Mouse (Mus musculus) MEL (cell line): ENCODE results near the gene 1190005I06Rik. TPM values are rescaled to one million over a fixed set of nuclear protein-coding genes. Genes with fewer than 3 reads are reported as not detected.
A peak's percentile ranks its signal among the peaks of the same experiment; 100 is the strongest.

Experiments used
- DNase-seq: peaks from one replicate; pipeline ENCODE4 v3.0.0; 2011; ENCODE audit warnings: low read depth, low spot score
- H3K27ac ChIP-seq: 2 replicates; pipeline ENCODE4 v1.5.1; 2012; ENCODE audit warnings: low read depth, mild to moderate bottlenecking, control low read depth, low read length, moderate library complexity; ENCODE audit not compliant: control insufficient read depth
- H3K27me3 ChIP-seq, 2 experiments: fragments of 150-350 bp in 1 of 2; sonication (generic) in 1 of 2; 2 replicates each; pipeline ENCODE4 v1.6.1; 2012; ENCODE audit warnings: low read length in 2 of 2, mild to moderate bottlenecking in 2 of 2, improper control_type of control experiment in 1 of 2, moderate library complexity in 1 of 2; ENCODE audit not compliant: insufficient read depth in 2 of 2, control insufficient read depth in 1 of 2
- H3K36me3 ChIP-seq, 2 experiments: 2 replicates each; pipeline ENCODE4 v1.6.1; 2012 to 2014; ENCODE audit warnings: low read length in 2 of 2, improper control_type of control experiment in 1 of 2, inconsistent platforms in 1 of 2, mild to moderate bottlenecking in 1 of 2; ENCODE audit not compliant: insufficient read depth in 2 of 2, control insufficient read depth in 1 of 2
- H3K4me1 ChIP-seq, 2 experiments: fragments of 150-350 bp in 1 of 2; sonication (generic) in 1 of 2; 2 replicates each; pipeline ENCODE4 v1.6.1; 2012; ENCODE audit warnings: low read length in 2 of 2, improper control_type of control experiment in 1 of 2, mild to moderate bottlenecking in 1 of 2; ENCODE audit not compliant: insufficient read depth in 2 of 2, control insufficient read depth in 1 of 2
- H3K4me3 ChIP-seq, 2 experiments: fragments of 150-350 bp in 1 of 2; sonication (generic) in 1 of 2; 2 replicates each; pipeline ENCODE4 v1.5.1; 2012; ENCODE audit warnings: low read depth in 2 of 2, low read length in 2 of 2, mild to moderate bottlenecking in 2 of 2, moderate library complexity in 2 of 2, control low read depth in 1 of 2, improper control_type of control experiment in 1 of 2; ENCODE audit not compliant: control insufficient read depth in 1 of 2, insufficient read depth in 1 of 2
- H3K79me2 ChIP-seq: 2 replicates; pipeline ENCODE4 v1.6.1; 2012; ENCODE audit warnings: mild to moderate bottlenecking, low read length, moderate library complexity; ENCODE audit not compliant: control insufficient read depth, poor library complexity, insufficient read depth
- H3K9ac ChIP-seq: 2 replicates; pipeline ENCODE4 v1.6.1; 2012; ENCODE audit warnings: low read depth, mild to moderate bottlenecking, control low read depth, low read length, moderate library complexity; ENCODE audit not compliant: control insufficient read depth, poor library complexity, severe bottlenecking
- H3K9me3 ChIP-seq: fragments of 150-350 bp; sonication (generic); replicated peaks from 2 replicates; pipeline ENCODE4 v1.6.1; 2012; ENCODE audit warnings: mild to moderate bottlenecking, low read length, improper control_type of control experiment, moderate library complexity; ENCODE audit not compliant: insufficient read depth
- BHLHE40 ChIP-seq: IDR thresholded peaks from 2 replicates; pipeline ENCODE4 v1.6.1; 2012; ENCODE audit warnings: low read depth, mild to moderate bottlenecking, inconsistent platforms, low read length, improper control_type of control experiment, borderline replicate concordance
- CTCF ChIP-seq, 3 experiments: IDR thresholded peaks in 2 of 3; conservative IDR thresholded peaks in 1 of 3; 2 replicates each; pipeline ENCODE4 v1.5.1; 2011 to 2012; ENCODE audit warnings: low read length in 3 of 3, low read depth in 2 of 3, mild to moderate bottlenecking in 2 of 3, improper control_type of control experiment in 1 of 3, inconsistent platforms in 1 of 3, mixed read lengths in 1 of 3, moderate library complexity in 1 of 3; ENCODE audit not compliant: control insufficient read depth in 1 of 3, insufficient read depth in 1 of 3, poor library complexity in 1 of 3, severe bottlenecking in 1 of 3
- E2F4 ChIP-seq: IDR thresholded peaks from 2 replicates; pipeline ENCODE4 v1.6.1; 2011; ENCODE audit warnings: low read depth, low read length, improper control_type of control experiment, borderline replicate concordance
- ETS1 ChIP-seq: IDR thresholded peaks from 2 replicates; pipeline ENCODE4 v1.6.1; 2012; ENCODE audit warnings: low read depth, mild to moderate bottlenecking, inconsistent platforms, low read length, improper control_type of control experiment, moderate library complexity
- GABPA ChIP-seq: IDR thresholded peaks from 2 replicates; pipeline ENCODE4 v1.6.1; 2012; ENCODE audit warnings: low read depth, mild to moderate bottlenecking, inconsistent platforms, low read length, improper control_type of control experiment, moderate library complexity
- GATA1 ChIP-seq: IDR thresholded peaks from 2 replicates; pipeline ENCODE4 v1.6.1; 2011; ENCODE audit warnings: low read depth, low read length, improper control_type of control experiment
- KAT2A ChIP-seq: conservative IDR thresholded peaks from 2 replicates; pipeline ENCODE4 v1.6.1; 2012; ENCODE audit warnings: low read depth, low read length, improper control_type of control experiment, inconsistent platforms
- MAFK ChIP-seq: IDR thresholded peaks from 2 replicates; pipeline ENCODE4 v1.6.1; 2011; ENCODE audit warnings: low read depth, mild to moderate bottlenecking, low read length, improper control_type of control experiment, borderline replicate concordance
- MEF2A ChIP-seq: IDR thresholded peaks from 2 replicates; pipeline ENCODE4 v1.6.1; 2014; ENCODE audit warnings: low read depth, mild to moderate bottlenecking, inconsistent platforms, low read length, improper control_type of control experiment; ENCODE audit not compliant: poor library complexity, insufficient replicate concordance, severe bottlenecking; ENCODE audit errors: extremely low read depth
- MXI1 ChIP-seq: IDR thresholded peaks from 2 replicates; pipeline ENCODE4 v1.6.1; 2011; ENCODE audit warnings: mild to moderate bottlenecking, low read depth, low read length, improper control_type of control experiment
- MYB ChIP-seq: IDR thresholded peaks from 2 replicates; pipeline ENCODE4 v1.6.1; 2011; ENCODE audit warnings: mild to moderate bottlenecking, low read depth, low read length, improper control_type of control experiment
- NRF1 ChIP-seq: IDR thresholded peaks from 2 replicates; pipeline ENCODE4 v1.6.1; 2014; ENCODE audit warnings: low read depth, mild to moderate bottlenecking, inconsistent platforms, low read length, improper control_type of control experiment, moderate library complexity; ENCODE audit not compliant: poor library complexity, insufficient read depth, severe bottlenecking
- POLR2A ChIP-seq, 2 experiments: IDR thresholded peaks; 2 replicates each; pipeline ENCODE4 v1.6.1; 2011 to 2012; ENCODE audit warnings: low read length in 2 of 2, mild to moderate bottlenecking in 2 of 2, control low read depth in 1 of 2, improper control_type of control experiment in 1 of 2, low read depth in 1 of 2, moderate library complexity in 1 of 2; ENCODE audit not compliant: control insufficient read depth in 1 of 2, insufficient read depth in 1 of 2, poor library complexity in 1 of 2
- RAD21 ChIP-seq: IDR thresholded peaks from 2 replicates; pipeline ENCODE4 v1.6.1; 2011; ENCODE audit warnings: mild to moderate bottlenecking, low read depth, low read length, improper control_type of control experiment
- SMC3 ChIP-seq: IDR thresholded peaks from 2 replicates; pipeline ENCODE4 v1.6.1; 2011; ENCODE audit warnings: low read depth, low read length, improper control_type of control experiment
- TBP ChIP-seq: IDR thresholded peaks from 2 replicates; pipeline ENCODE4 v1.8.0; 2011; ENCODE audit warnings: low read depth, low read length, improper control_type of control experiment
- UBTF ChIP-seq: IDR thresholded peaks from 2 replicates; pipeline ENCODE4 v1.6.1; 2012; ENCODE audit warnings: low read depth, mild to moderate bottlenecking, inconsistent platforms, low read length, improper control_type of control experiment, moderate library complexity, borderline replicate concordance; ENCODE audit not compliant: insufficient read depth
- USF1 ChIP-seq: IDR thresholded peaks from 2 replicates; pipeline ENCODE4 v1.6.1; 2014; ENCODE audit warnings: low read depth, mild to moderate bottlenecking, inconsistent platforms, low read length, improper control_type of control experiment, moderate library complexity
- ZC3H11A ChIP-seq: IDR thresholded peaks from 2 replicates; pipeline ENCODE4 v1.6.1; 2012; ENCODE audit warnings: low read depth, mild to moderate bottlenecking, inconsistent platforms, low read length, improper control_type of control experiment
- ZMIZ1 ChIP-seq: IDR thresholded peaks from 2 replicates; pipeline ENCODE4 v1.6.1; 2012; ENCODE audit warnings: low read depth, mild to moderate bottlenecking, inconsistent platforms, low read length, improper control_type of control experiment, moderate library complexity
- polyA plus RNA-seq, 2 experiments: library from polyadenylated mRNA; stranded (reverse) in 1 of 2; unstranded in 1 of 2; fragments of >175 nt in 1 of 2; fragments of >200 nt in 1 of 2; gene quantifications; 2 replicates each; pipeline versions ENCODE4 v1.2.1 to v1.2.4; 2012; ENCODE audit warnings: low replicate concordance in 2 of 2, low read depth in 1 of 2; ENCODE audit not compliant: insufficient read length in 2 of 2, insufficient read depth in 1 of 2, missing spikeins in 1 of 2
- total RNA-seq: library from RNA; depleted of rRNA; stranded (reverse); fragments of 300-350 nt; gene quantifications from 2 replicates; pipeline ENCODE4 v1.2.3, GENCODE M21; 2012

Gene 1190005I06Rik
- total and polyA plus RNA-seq, 3 experiments: 2.1 to 2.3 TPM; not detected in 1

DNA sequence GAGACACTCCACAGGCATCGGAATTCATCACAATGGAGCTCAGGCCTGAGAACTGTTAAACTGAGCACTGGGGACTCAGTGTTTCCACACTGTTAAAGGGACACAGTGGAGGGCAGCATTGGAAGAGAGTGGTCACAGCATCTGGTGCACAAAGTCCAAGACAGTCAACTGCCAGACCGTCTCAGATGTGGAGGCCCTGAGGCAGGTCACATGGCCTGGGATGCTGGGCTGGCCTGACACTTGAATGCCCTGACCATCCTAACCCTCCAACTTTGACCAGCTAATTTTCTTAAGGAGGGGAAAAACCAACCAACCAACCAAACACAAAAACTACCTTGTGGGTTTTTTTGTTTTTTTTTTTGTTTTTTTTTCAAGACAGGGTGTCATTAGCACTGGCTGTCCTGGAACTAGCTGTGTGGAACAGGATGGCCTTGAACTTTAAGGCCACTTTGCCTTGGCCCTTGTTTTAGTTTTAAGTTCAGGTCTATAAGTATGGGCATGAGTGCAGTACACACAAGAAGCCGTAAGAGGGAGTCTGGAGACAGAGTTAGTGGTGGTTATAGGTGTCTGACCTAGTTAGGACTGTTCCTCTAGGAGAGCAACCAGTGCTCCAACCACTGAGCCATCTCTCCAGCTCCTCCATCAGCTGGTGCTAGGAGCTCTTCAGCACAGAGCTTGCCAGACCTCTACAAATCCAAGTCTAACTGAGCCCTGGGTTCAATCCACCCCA is 18.5 kb upstream of the 1190005I06Rik start:
- Histone ChIP-seq H3K9me3 (no peaks in the 10 kb centered on the region), H3K27ac (no peak overlapping the region), H3K36me3 (peaks cover 8 to 22% of the 10 kb centered on the region in 2 experiments), H3K4me1 (peaks cover 0 to 18% of the 10 kb centered on the region in 2 experiments; a peak in 2 of 4 replicates), H3K4me3 (peak overlapping the region; percentile 11 to 100; a peak in 2 of 4 replicates), H3K9ac (no peak overlapping the region), H3K79me2 (peaks cover 79% of the 10 kb centered on the region), H3K27me3 (no peaks in the 10 kb centered on the region)
- DNase-seq: peak; percentile 76
- TF ChIP-seq ETS1 (no peak), ZC3H11A (no peak), KAT2A (no peak), NRF1 (no peak), CTCF (IDR thresholded peaks at IDR 0.05 in 2 of 3, conservative IDR thresholded peaks at IDR 0.05 in 1 of 3; ENCODE audit: control insufficient read depth in 1 of 3, insufficient read depth in 1 of 3, low read depth in 2 of 3, low read length in 3 of 3, poor library complexity in 1 of 3, severe bottlenecking in 1 of 3) (peak in 2 of 3 experiments; percentile 61 to 62; a peak in 4 of 6 replicates), GABPA (no peak), BHLHE40 (no peak), MYB (no peak), E2F4 (no peak), SMC3 (peak; percentile 29), MEF2A (no peak), TBP (no peak), GATA1 (no peak), ZMIZ1 (no peak), USF1 (no peak), RAD21 (no peak; the same call in 1 of the 2 replicates), POLR2A (IDR thresholded peaks at IDR 0.05; ENCODE audit: control insufficient read depth in 1 of 2, insufficient read depth in 1 of 2, low read depth in 1 of 2, low read length in 2 of 2, poor library complexity in 1 of 2) (no peak)

DNA sequence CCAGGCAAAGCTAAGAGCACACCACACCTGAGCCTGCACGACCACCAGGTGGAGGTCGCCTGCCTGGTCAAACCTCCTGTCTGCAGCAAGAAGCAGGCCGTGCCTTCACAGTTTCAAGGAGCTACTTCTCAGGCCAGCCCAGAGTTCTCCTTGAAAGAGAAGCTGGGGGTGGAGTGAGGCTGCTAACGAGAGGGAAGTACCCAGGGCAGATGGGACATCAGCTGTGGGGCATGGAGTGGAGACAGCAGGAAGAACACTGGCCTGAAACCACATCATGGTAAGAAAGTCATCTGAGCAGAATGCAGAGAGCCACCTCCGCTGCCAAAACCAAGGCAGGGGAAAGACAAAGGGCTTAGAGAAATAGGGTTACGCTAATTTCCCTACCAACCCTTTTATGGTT is 17.1 kb upstream of the 1190005I06Rik start:
- no peak for DNase-seq
- no peak overlapping the region for H3K4me3 ChIP-seq
- TF ChIP-seq BHLHE40 (no peak), ZC3H11A (no peak), MXI1 (no peak), UBTF (no peak), USF1 (no peak), MAFK (no peak), CTCF (IDR thresholded peaks at IDR 0.05 in 2 of 3, conservative IDR thresholded peaks at IDR 0.05 in 1 of 3; ENCODE audit: control insufficient read depth in 1 of 3, insufficient read depth in 1 of 3, low read depth in 2 of 3, low read length in 3 of 3, poor library complexity in 1 of 3, severe bottlenecking in 1 of 3) (no peak)
- peaks cover 0 to 18% of the 10 kb centered on the region in 2 experiments; a peak in 2 of 4 replicates for H3K4me1 ChIP-seq
- peaks cover 70% of the 10 kb centered on the region for H3K79me2 ChIP-seq
- H3K27me3 ChIP-seq: no peaks in the 10 kb centered on the region
- H3K9me3 ChIP-seq: no peaks in the 10 kb centered on the region
- H3K9ac ChIP-seq: no peak overlapping the region
- H3K36me3 ChIP-seq: peaks cover 8 to 15% of the 10 kb centered on the region in 2 experiments
- H3K27ac ChIP-seq: no peak overlapping the region
